Mouse (Mus musculus) Patski (cell line): ENCODE data around the gene Zfp57. TPM values are rescaled to one million over a fixed set of nuclear protein-coding genes. Genes with fewer than 3 reads are reported as not detected.

ENCODE experiments used
- ATAC-seq: fragments of 100-300 bp; one replicate; pipeline ENCODE4 v1.8.0; 2021
- CTCF ChIA-PET: fragments of 350-600 bp; sonication (Branson Sonifier 250); formaldehyde crosslinking; loops from one replicate; lab custom pipeline; 2022; ENCODE audit warnings: inconsistent platforms; lab: Charles Lee
- POLR2A ChIA-PET: fragments of 350-600 bp; sonication (Branson Sonifier 250); formaldehyde crosslinking; loops from one replicate; lab custom pipeline; 2022; ENCODE audit warnings: antibody characterized with exemption, inconsistent platforms; lab: Charles Lee
- DNase-seq: peaks from one replicate; pipeline ENCODE4 v3.0.0-alpha.2; 2011; ENCODE audit warnings: low read depth, low spot score
- H3K27me3 ChIP-seq: fragments of 371-371 bp; one replicate; pipeline ENCODE4 v1.5.1; 2021
- CTCF ChIP-seq: fragments of 100-300 bp; IDR thresholded peaks from one replicate; pipeline ENCODE4 v1.5.1; 2021
- in situ Hi-C: fragments of 300-500 bp; cut with MboI; formaldehyde crosslinking; loops from 3 replicates; pipeline ENCODE4 v1.11.1; 2018; ENCODE audit warnings: low pct_unique_long_range_greater_than_20kb, mixed read lengths
- polyA plus RNA-seq: library from polyadenylated mRNA; unstranded; gene quantifications from one replicate; pipeline ENCODE4 v1.2.3, GENCODE M21; 2021

The Zfp57 gene
- 36.3 TPM for polyA plus RNA-seq

DNA sequence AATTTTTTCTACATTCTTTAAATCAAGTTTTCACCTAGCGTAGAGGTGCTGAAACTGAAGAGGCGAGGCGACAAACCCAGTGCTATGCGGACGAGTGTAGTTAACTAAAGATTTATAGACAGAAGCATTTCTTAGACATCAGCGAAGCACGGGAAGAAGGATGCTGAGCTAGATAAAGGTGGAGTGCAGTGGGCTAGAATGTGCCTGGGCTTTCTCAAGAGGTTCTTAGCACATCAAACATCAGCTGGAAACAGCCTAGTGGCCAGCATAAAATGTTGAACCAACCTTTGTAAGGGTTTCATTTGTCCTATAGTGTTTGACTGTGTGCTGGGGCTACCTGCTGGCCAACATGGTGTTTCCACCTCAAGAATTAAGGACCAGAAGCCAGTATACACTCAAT, at the start of gene Zfp57:
Gene Zfp57, plus strand, starts transcription at position 301 of the 400 bp plus-strand sequence.
- H3K27me3 ChIP-seq: no peaks in the 10 kb centered on the region
- DNase-seq: no peak
- POLR2A ChIA-PET: no interaction called here
- no peak for TF ChIP-seq CTCF
- CTCF ChIA-PET: interaction anchor here (1.2 to 1.4 kb wide), 2 partner anchors 43 to 49 kb away, joined by 3 to 5 read pairs; no protein-coding TSS in a partner anchor
- ATAC-seq: no peak
- in situ Hi-C loops: loop anchor here (5.0 kb wide), 1 partner anchor 79 kb away; no protein-coding TSS in a partner anchor

DNA sequence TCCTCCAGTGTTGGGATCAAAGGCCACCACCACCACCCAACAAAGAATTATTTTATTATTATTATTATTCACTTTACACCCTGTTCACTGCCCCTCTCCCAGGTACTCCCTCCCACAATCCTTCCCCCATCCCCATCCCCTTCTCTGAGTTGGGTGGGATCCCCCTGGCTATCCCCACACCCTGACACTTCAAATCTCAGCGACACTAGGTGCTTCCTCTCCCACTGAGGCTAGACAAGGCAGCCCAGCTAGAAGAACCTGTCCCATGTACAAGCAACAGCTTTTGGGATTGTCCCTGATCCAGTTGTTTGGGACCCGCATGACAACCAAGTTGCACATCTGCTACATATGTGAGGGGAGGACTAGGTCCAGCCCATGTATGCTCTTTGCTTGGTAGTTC, 48.3 kb upstream of the Zfp57 start:
- no peaks in the 10 kb centered on the region for H3K27me3 ChIP-seq
- in situ Hi-C loops: no loop called here
- TF ChIP-seq CTCF: no peak
- no peak for ATAC-seq
- ChIA-PET POLR2A (no interaction called here), CTCF (no interaction called here)
- DNase-seq: no peak

DNA sequence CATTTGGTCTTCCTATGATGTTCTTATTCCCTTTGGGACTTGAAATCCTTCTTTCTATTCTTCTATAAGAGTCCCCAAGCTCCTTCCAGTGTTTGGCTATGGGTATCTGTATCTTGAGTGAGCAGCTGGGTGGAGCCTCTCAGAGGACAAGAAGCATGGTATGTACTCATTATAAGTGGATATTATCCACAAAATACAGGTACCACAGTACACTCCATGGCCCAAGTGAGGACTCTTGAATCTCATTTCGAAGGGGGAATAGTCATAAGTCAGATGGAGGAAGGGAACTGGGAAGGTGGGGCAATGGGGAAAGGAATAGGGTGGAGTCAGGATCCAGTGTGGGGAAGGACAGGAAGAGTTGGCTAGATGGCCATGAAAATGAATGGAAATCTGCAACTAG, 47.9 kb upstream of the Zfp57 start:
- no peaks in the 10 kb centered on the region for H3K27me3 ChIP-seq
- in situ Hi-C loops: no loop called here
- ATAC-seq (no peak), DNase-seq (no peak)
- ChIA-PET POLR2A (no interaction called here), CTCF (no interaction called here)
- no peak for TF ChIP-seq CTCF

DNA sequence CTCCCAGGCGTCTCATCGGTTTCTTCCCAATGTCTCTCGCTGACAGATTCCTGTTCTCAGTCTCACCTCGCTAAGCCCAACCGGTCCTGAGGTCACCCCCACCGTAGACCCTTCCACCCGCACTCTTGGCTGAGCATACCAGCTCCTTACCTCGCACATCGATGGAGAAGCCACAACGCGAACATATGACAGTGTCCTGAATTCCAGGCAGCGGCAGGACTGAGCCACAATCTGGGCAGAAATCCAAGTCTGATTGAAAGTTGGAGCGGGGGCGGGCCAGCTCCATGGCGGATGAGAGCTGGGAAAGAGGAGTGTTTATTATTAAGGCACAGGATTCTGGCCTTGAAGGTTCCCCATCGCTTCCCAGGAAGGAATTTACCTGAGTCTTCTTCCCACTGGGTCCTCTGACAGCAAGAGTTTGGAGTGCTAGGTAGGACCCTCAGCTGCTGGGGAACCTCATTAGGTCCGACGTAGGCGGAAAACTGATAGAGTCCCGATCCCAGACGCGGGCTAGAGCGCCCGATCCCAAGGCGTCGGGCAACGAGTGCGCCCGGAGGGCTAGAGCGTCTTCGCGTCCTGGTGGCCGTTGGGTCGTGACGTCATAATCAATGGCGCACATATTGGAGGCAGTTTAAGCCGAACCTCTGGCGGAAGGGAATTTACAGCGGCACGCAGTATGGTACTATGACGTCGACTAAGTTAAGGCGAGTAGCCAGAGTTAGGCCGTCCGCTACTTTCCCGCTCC, 42.8 kb upstream of the Zfp57 start, which contains the start of the genes Znrd1 and Znrd1as:
Gene Znrd1, minus strand, starts transcription at position 561 of the 745 bp plus-strand sequence.
Gene Znrd1as, plus strand, starts transcription at position 594 of the 745 bp plus-strand sequence.
- in situ Hi-C loops: loop anchor here (5.0 kb wide), 1 partner anchor 89 kb away; the partner anchor contains the start of gene Gabbr1
- ATAC-seq: peak; percentile 88
- H3K27me3 ChIP-seq: no peaks in the 10 kb centered on the region
- DNase-seq: peak; percentile 82
- no peak for TF ChIP-seq CTCF
- POLR2A ChIA-PET: interaction anchor here (1.9 kb wide), 1 partner anchor 70 kb away, joined by 4 read pairs; no protein-coding TSS in a partner anchor
- CTCF ChIA-PET: interaction anchor here (1.0 to 2.0 kb wide), 2 partner anchors 14 to 125 kb away, joined by 3 to 5 read pairs; no protein-coding TSS in a partner anchor

DNA sequence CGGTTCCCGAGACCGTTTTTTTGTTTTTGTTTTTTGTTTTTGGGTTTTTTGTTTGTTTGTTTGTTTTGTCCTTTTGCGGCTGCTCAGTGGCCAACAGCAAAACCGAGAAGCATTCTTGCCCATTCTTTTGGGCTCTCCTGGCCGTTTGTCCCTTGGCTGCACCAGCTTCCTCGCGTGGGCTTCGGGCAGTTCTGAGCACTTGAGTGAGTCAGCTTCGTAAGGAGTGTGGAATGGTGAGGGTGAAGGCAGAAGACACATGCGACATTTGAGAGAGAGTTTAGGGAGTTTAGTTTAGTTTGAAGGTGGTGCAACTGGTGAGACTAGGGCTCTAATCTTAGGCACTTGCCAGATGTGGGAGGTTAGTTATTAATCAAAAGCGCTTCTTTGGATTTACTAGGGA, 42.1 kb upstream of the Zfp57 start:
- CTCF ChIA-PET: interaction anchor here (2.0 kb wide), 1 partner anchor 15 kb away, joined by 5 read pairs; no protein-coding TSS in a partner anchor
- DNase-seq (no peak), ATAC-seq (no peak)
- H3K27me3 ChIP-seq: no peaks in the 10 kb centered on the region
- in situ Hi-C loops: loop anchor here (5.0 kb wide), 1 partner anchor 88 kb away; the partner anchor contains the start of gene Gabbr1
- no peak for TF ChIP-seq CTCF
- POLR2A ChIA-PET: interaction anchor here (1.9 kb wide), 1 partner anchor 70 kb away, joined by 4 read pairs; no protein-coding TSS in a partner anchor

DNA sequence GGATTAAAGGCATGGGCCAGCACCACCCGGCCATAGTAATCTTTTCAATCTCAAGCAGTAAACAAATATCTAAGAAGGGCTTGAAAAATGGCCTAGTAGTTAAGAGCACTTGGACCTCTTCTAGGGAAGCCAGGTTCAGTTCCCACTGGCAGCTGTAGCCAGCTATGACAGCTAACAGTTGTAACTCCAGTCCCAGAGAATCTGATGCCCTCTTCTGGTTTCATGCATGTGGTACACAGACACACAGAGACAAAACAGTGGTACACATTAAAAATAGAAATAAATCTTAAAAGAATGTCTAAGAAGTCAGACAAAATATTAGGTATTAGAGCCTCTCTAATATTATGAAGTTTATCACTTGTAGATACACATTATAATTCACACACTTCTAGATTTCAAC, 39.8 kb upstream of the Zfp57 start:
- POLR2A ChIA-PET: no interaction called here
- in situ Hi-C loops: no loop called here
- DNase-seq (no peak), ATAC-seq (no peak)
- H3K27me3 ChIP-seq: no peaks in the 10 kb centered on the region
- CTCF ChIA-PET: no interaction called here
- no peak for TF ChIP-seq CTCF

DNA sequence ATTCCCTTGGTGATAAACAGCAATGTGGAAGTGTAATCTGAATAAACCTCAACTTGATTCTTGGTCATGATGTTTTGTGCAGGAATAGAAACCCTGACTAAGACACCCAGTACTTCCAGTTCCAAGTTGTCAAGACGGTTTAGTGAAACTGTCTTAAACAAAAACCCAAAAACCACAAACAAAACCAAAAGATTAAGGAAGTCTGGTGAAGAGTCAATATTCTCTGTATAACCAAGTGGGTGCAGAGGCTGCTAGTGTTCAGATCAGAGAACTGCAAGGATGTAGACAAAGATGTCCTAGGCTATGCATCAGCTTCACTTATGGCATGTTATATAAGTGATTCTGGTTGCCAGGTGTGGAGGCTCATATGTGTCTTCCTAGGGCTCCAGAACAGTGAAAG, 34.1 kb upstream of the Zfp57 start:
- TF ChIP-seq CTCF: no peak
- POLR2A ChIA-PET: no interaction called here
- in situ Hi-C loops: no loop called here
- CTCF ChIA-PET: interaction anchor here (1.6 kb wide), 1 partner anchor 30 kb away, joined by 6 read pairs; no protein-coding TSS in a partner anchor
- H3K27me3 ChIP-seq: no peaks in the 10 kb centered on the region
- no peak for ATAC-seq
- no peak for DNase-seq

DNA sequence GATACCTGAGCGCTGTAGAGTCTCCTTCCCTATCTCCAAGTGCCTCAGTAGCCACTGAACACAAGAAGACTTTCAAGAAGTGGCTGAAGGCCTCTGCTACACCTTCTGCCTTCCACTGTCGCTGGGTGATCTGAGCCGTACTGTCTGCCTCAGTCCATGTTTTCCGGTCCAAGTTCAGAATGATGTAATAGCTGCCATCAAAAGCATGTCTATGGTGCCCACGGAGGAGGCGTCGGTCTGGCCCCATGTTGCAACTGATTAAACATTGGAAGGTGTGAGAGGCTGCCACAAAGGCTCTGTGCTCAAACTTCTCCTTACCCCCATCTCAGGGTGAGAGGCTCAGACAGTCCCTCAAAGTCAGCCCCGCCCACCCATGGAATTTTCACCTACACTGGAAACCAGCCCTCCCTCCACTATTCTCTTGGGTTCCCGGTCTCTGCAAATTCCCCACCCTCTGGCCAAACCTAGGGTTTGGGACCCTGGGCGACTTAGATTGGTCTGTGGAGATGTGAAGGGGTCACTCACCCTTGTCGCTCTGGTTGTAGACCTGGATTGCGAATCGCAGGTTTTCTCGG, 30.6 kb upstream of the Zfp57 start:
- ATAC-seq (no peak), DNase-seq (no peak)
- POLR2A ChIA-PET: no interaction called here
- no peak for TF ChIP-seq CTCF
- in situ Hi-C loops: no loop called here
- H3K27me3 ChIP-seq: peaks cover 6% of the 10 kb centered on the region
- CTCF ChIA-PET: no interaction called here

DNA sequence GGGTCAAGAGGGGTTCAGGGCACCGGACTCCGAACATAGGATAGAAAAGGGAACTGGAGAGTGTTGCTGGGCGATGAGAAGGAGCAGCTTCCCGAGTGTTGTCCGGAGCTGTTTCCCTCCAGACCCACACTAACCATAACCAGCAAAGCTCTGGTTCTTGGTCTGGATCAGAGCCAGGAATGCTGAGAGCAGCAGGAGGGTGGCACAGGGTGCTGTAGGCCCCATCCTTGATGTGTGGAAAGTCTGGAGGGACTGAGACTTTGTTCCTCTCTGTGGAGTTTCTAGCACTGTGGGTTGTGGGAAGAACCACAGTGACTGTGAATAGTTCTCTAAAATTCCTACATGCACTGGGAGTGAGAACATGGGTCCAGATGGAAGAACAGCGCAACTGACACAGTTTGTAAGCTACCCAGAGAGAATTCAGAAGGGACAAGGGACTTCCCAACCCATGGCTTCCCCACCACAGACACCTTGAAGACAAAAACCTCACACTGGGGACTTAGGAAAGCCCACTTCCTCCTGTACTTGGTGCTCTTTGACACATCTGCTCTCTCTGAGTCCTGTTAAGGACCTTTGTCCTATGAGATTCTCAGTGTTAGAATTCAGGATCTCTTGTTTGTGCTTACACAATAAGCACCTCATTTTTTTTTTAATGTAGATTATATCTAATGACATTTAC, 29.7 kb upstream of the Zfp57 start:
- CTCF ChIA-PET: interaction anchor here (0.8 to 1.2 kb wide), 2 partner anchors 11 to 57 kb away, joined by 3 to 4 read pairs; no protein-coding TSS in a partner anchor
- no peak for DNase-seq
- no peak for ATAC-seq
- peaks cover 6% of the 10 kb centered on the region for H3K27me3 ChIP-seq
- in situ Hi-C loops: no loop called here
- no peak for TF ChIP-seq CTCF
- POLR2A ChIA-PET: no interaction called here

DNA sequence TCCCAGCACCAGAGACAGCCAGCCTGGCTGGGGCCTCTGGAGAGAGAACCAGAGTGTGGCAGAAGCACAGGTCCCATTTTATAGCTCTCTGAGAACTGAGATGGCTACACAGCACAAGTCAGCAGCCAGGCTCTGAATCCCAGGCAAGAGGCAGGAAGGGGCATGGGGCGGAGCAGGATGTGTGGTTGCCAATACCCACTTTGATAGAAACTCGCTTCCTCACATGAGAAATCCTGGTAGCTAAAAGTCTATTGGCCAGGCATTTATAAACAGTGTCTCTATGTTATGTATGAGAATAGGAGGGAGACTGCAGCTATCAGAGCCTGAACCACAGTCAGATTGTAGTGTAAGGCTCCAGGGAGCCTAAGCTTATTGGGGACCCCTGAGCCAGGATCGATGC, 28.2 kb upstream of the Zfp57 start:
- POLR2A ChIA-PET: interaction anchor here (0.7 kb wide), 1 partner anchor 30 kb away, joined by 4 read pairs; no protein-coding TSS in a partner anchor
- in situ Hi-C loops: no loop called here
- peaks cover 7% of the 10 kb centered on the region for H3K27me3 ChIP-seq
- no peak for ATAC-seq
- TF ChIP-seq CTCF: no peak
- DNase-seq: no peak
- CTCF ChIA-PET: no interaction called here
